Mouse (Mus musculus) megakaryocyte-erythroid progenitor cell, adult 5 weeks (primary cell): Measurements from ENCODE around the gene Omd. TPM values are rescaled to one million over a fixed set of nuclear protein-coding genes. Genes with fewer than 3 reads are reported as not detected.

Experiments used
- polyA plus RNA-seq: library from polyadenylated mRNA; stranded (reverse); fragments of >175 nt; gene quantifications from 2 replicates; pipeline ENCODE4 v1.2.3, GENCODE M21; 2012

Gene Omd
- not detected in 2 replicates for polyA plus RNA-seq

GRCm38 (mm10) chr13:49581541-49582530 lies at the start of gene Omd:
Gene Omd (plus strand): TSS chr13:49582462.

GRCm38 (mm10) chr13:49544279-49544678 lies 38.0 kb upstream of the Omd start, which contains the start of gene Aspn:
Gene Aspn (plus strand): TSS chr13:49544443.

GRCm38 (mm10) chr13:49607714-49608113 lies 25.5 kb downstream of the Omd start, which contains the start of gene Ogn:
Gene Ogn (plus strand): TSS chr13:49608046.

Other genes with a start within 250 kb of the Omd start
- gene Bicd2, start 240.9 kb upstream of the Omd start, polyA plus RNA-seq: 20.2 and 24.5 TPM in 2 replicates
- 1.2 and 1.3 TPM in 2 replicates for gene Ippk, start 161.2 kb upstream of the Omd start, polyA plus RNA-seq
- gene Tes3-ps, start 89.1 kb upstream of the Omd start, polyA plus RNA-seq: 0.06 TPM in 1 of 2 replicates, not detected in the other
- gene Ecm2, start 77.7 kb upstream of the Omd start, polyA plus RNA-seq: 0.03 TPM in 1 of 2 replicates, not detected in the other
- gene Aspn, start 38.0 kb upstream of the Omd start, polyA plus RNA-seq: not detected in 2 replicates
- gene Ogn, start 25.6 kb downstream of the Omd start, polyA plus RNA-seq: not detected in 2 replicates
- 4.4 and 6.2 TPM in 2 replicates for gene Cenpp, start 70.3 kb downstream of the Omd start, polyA plus RNA-seq
- 1.3 and 1.8 TPM in 2 replicates for gene Nol8, start 70.6 kb downstream of the Omd start, polyA plus RNA-seq
- 13.6 and 14.2 TPM in 2 replicates for gene Iars, start 99.6 kb downstream of the Omd start, polyA plus RNA-seq
- not detected in 2 replicates for gene Gm30302, start 216.5 kb downstream of the Omd start, polyA plus RNA-seq